Mouse (Mus musculus) neural tube, embryonic 14.5 days (tissue): ENCODE measurements around the gene Zfp593. TPM values are rescaled to one million over a fixed set of nuclear protein-coding genes. Genes with fewer than 3 reads are reported as not detected.
A peak's percentile ranks its signal among the peaks of the same experiment; 100 is the strongest.

ENCODE experiments used
- ATAC-seq: fragments of 200-750 bp; cut with Nextera tagmentation; 2 replicates; pipeline ENCODE4 v1.8.0; 2017; ENCODE audit warnings: low read depth, mild to moderate bottlenecking, moderate TSS enrichment, moderate library complexity
- H3K27ac ChIP-seq: fragments of 300-500 bp; sonication (generic); 2 replicates; pipeline ENCODE4 v1.5.1; 2014; ENCODE audit warnings: low read depth, mild to moderate bottlenecking, control low read depth, low read length, moderate library complexity, mixed read lengths
- H3K27me3 ChIP-seq: fragments of 300-500 bp; sonication (generic); 2 replicates; pipeline ENCODE4 v1.6.1; 2014; ENCODE audit warnings: low read length; ENCODE audit not compliant: control insufficient read depth, insufficient read depth
- H3K36me3 ChIP-seq: fragments of 300-500 bp; sonication (generic); 2 replicates; pipeline ENCODE4 v1.6.1; 2014; ENCODE audit warnings: low read length, mixed read lengths; ENCODE audit not compliant: control insufficient read depth, insufficient read depth
- H3K4me1 ChIP-seq: fragments of 300-500 bp; sonication (generic); 2 replicates; pipeline ENCODE4 v1.6.1; 2014; ENCODE audit warnings: low read length; ENCODE audit not compliant: control insufficient read depth, insufficient read depth
- H3K4me2 ChIP-seq: fragments of 300-500 bp; sonication (generic); 2 replicates; pipeline ENCODE4 v1.6.1; 2014; ENCODE audit warnings: mild to moderate bottlenecking, low read depth, low read length, control low read depth
- H3K4me3 ChIP-seq: fragments of 300-500 bp; sonication (generic); 2 replicates; pipeline ENCODE4 v1.5.1; 2014; ENCODE audit warnings: low read depth, low read length, control low read depth, mixed read lengths
- H3K9ac ChIP-seq: fragments of 300-500 bp; sonication (generic); replicated peaks from 2 replicates; pipeline ENCODE4 v1.6.1; 2014; ENCODE audit warnings: low read depth, mild to moderate bottlenecking, control low read depth, low read length, mixed read lengths
- H3K9me3 ChIP-seq: fragments of 300-500 bp; sonication (generic); 2 replicates; pipeline ENCODE4 v1.6.1; 2016; ENCODE audit warnings: low read length; ENCODE audit not compliant: control insufficient read depth
- WGBS: fragments of 180-500 bp; shearing (Covaris S2); extraction: QIAGEN DNeasy Blood & Tissue Kit; methylation state at CpG from one replicate; pipeline ENCODE4 v1.1.7; 2014; 5-methylcytosine and 5-hydroxymethylcytosine counted together
- polyA plus RNA-seq: library from polyadenylated mRNA; unstranded; fragments of >200 nt; fragmentation: Nextera tagmentation; extraction: Ambion mirVana; gene quantifications from 2 replicates; pipeline ENCODE4 v1.2.1, GENCODE M21; 2014

Zfp593 gene
- polyA plus RNA-seq, 1 experiment from 2014 or later: 12.4 TPM

GRCm38 (mm10) chr4:134252131-134252910 lies 6.9 kb upstream of the Zfp593 start:
- Histone ChIP-seq H3K27ac (peak overlapping the region; percentile 75; the same call in 1 of the 2 replicates), H3K4me3 (peak overlapping the region; percentile 51), H3K27me3 (peaks cover 23% of the 10 kb centered on the region), H3K9me3 (no peaks in the 10 kb centered on the region), H3K4me1 (peaks cover 16% of the 10 kb centered on the region; the same call in 1 of the 2 replicates), H3K4me2 (peak overlapping the region; percentile 71), H3K36me3 (no peaks in the 10 kb centered on the region), H3K9ac (peak overlapping the region; percentile 64)
- ATAC-seq: no peak; the same call in 1 of the 2 replicates
- WGBS: 3% methylated on average over 22 of the region's 22 CpGs

GRCm38 (mm10) chr4:134251241-134252130 lies 6.1 kb upstream of the Zfp593 start:
- H3K27ac ChIP-seq: peak overlapping the region; percentile 75
- under 1% methylated on average over 90 of the region's 91 CpGs for WGBS
- no peaks in the 10 kb centered on the region for H3K36me3 ChIP-seq
- peak overlapping the region; percentile 51 for H3K4me3 ChIP-seq
- no peaks in the 10 kb centered on the region for H3K9me3 ChIP-seq
- peak; percentile 47 for ATAC-seq
- H3K4me2 ChIP-seq: peak overlapping the region; percentile 71
- peak overlapping the region; percentile 64 for H3K9ac ChIP-seq
- H3K27me3 ChIP-seq: peaks cover 23% of the 10 kb centered on the region
- H3K4me1 ChIP-seq: peaks cover 13% of the 10 kb centered on the region; the same call in 1 of the 2 replicates

GRCm38 (mm10) chr4:134250930-134251240 lies 5.5 kb upstream of the Zfp593 start:
- peaks cover 15% of the 10 kb centered on the region; the same call in 1 of the 2 replicates for H3K4me1 ChIP-seq
- 10% methylated on average over 10 of the region's 10 CpGs for WGBS
- ATAC-seq: no peak

GRCm38 (mm10) chr4:134250116-134250929 lies 4.9 kb upstream of the Zfp593 start:
- H3K27ac ChIP-seq: no peak overlapping the region; the same call in 1 of the 2 replicates
- 6% methylated on average over 27 of the region's 27 CpGs for WGBS

More at GRCm38 (mm10) chr4:134250930-134251240, 5.5 kb upstream of the Zfp593 start:
- no peaks in the 10 kb centered on the region for H3K9me3 ChIP-seq
- peak overlapping the region; percentile 51 for H3K4me3 ChIP-seq
- H3K27ac ChIP-seq: peak overlapping the region; percentile 75; the same call in 1 of the 2 replicates
- peak overlapping the region; percentile 64 for H3K9ac ChIP-seq
- H3K4me2 ChIP-seq: peak overlapping the region; percentile 71
- H3K36me3 ChIP-seq: no peaks in the 10 kb centered on the region
- peaks cover 23% of the 10 kb centered on the region for H3K27me3 ChIP-seq

GRCm38 (mm10) chr4:134249651-134250050 lies 4.3 kb upstream of the Zfp593 start:
- peak; percentile 52; the same call in 1 of the 2 replicates for ATAC-seq
- Histone ChIP-seq H3K9me3 (no peaks in the 10 kb centered on the region), H3K27me3 (peaks cover 18% of the 10 kb centered on the region), H3K9ac (peak overlapping the region; percentile 34; the same call in 1 of the 2 replicates), H3K36me3 (no peaks in the 10 kb centered on the region), H3K4me2 (peak overlapping the region; percentile 71), H3K27ac (no peak overlapping the region), H3K4me1 (peaks cover 20% of the 10 kb centered on the region), H3K4me3 (peak overlapping the region; percentile 51)
- WGBS: 1% methylated on average over 30 of the region's 30 CpGs

More at GRCm38 (mm10) chr4:134250116-134250929, 4.9 kb upstream of the Zfp593 start:
- peak overlapping the region; percentile 51 for H3K4me3 ChIP-seq
- no peaks in the 10 kb centered on the region for H3K36me3 ChIP-seq
- H3K4me2 ChIP-seq: peak overlapping the region; percentile 71
- no peak for ATAC-seq
- H3K4me1 ChIP-seq: peaks cover 15% of the 10 kb centered on the region; the same call in 1 of the 2 replicates
- no peaks in the 10 kb centered on the region for H3K9me3 ChIP-seq
- peaks cover 23% of the 10 kb centered on the region for H3K27me3 ChIP-seq
- H3K9ac ChIP-seq: peak overlapping the region; percentile 64; the same call in 1 of the 2 replicates

GRCm38 (mm10) chr4:134246719-134247258 lies 1.4 kb upstream of the Zfp593 start, which contains the start of gene Gm30191:
Gm30191 (plus strand) TSS chr4:134246935.
- Histone ChIP-seq H3K27ac (no peak within 1 kb of the TSS), H3K27me3 (peaks cover 7% of the 10 kb centered on the region; the same call in 1 of the 2 replicates), H3K4me2 (peak within 1 kb of the TSS; percentile 97)

GRCm38 (mm10) chr4:134246256-134246655 lies 864 bp upstream of the Zfp593 start:
- peaks cover 7% of the 10 kb centered on the region; the same call in 1 of the 2 replicates for H3K27me3 ChIP-seq
- peak overlapping the region; percentile 78; the same call in 1 of the 2 replicates for H3K4me3 ChIP-seq
- H3K27ac ChIP-seq: no peak overlapping the region
- ATAC-seq: no peak
- no peaks in the 10 kb centered on the region for H3K9me3 ChIP-seq
- no peak overlapping the region for H3K9ac ChIP-seq
- H3K36me3 ChIP-seq: no peaks in the 10 kb centered on the region
- no peak overlapping the region; the same call in 1 of the 2 replicates for H3K4me2 ChIP-seq
- 30% methylated on average over 4 of the region's 4 CpGs for WGBS
- H3K4me1 ChIP-seq: peaks cover 14% of the 10 kb centered on the region

More at GRCm38 (mm10) chr4:134246719-134247258, 1.4 kb upstream of the Zfp593 start, which contains the start of gene Gm30191:
- Histone ChIP-seq H3K9ac (no peak within 1 kb of the TSS; the same call in 1 of the 2 replicates), H3K9me3 (no peaks in the 10 kb centered on the region), H3K4me3 (peak within 1 kb of the TSS; percentile 78), H3K36me3 (no peaks in the 10 kb centered on the region), H3K4me1 (peaks cover 14% of the 10 kb centered on the region)
- ATAC-seq: no peak
- 73% methylated on average over 7 of the region's 7 CpGs for WGBS
